Mouse (Mus musculus): ENCODE results near the gene Dpep2nb. TPM values are rescaled to one million over a fixed set of nuclear protein-coding genes. Genes with fewer than 3 reads are reported as not detected.
"Not testable (repeated sequence)": the region's sequence is repeated elsewhere in the genome, so short reads cannot be mapped to it uniquely, and the experiment has no call there.

Dpep2nb gene
- polyA plus RNA-seq, 1 experiment from 2014 or later, result not detected

GRCm38 (mm10) chr8:106039605-106040004 is 33.8 kb upstream of the Dpep2nb start:
- no peak for ATAC-seq (ENCODE audit: insufficient number of reproducible peaks, insufficient read depth, low FRiP score, low TSS enrichment, low read depth)
- Histone ChIP-seq H3K27ac (no peak overlapping the region), H3K4me1 (replicated peaks) (no peaks in the 10 kb centered on the region), H3K9me3 (no peaks in the 10 kb centered on the region), H3K36me3 (peaks cover 15% of the 10 kb centered on the region), H3K27me3 (no peaks in the 10 kb centered on the region), H3K9ac (replicated peaks) (no peak overlapping the region), H3K4me3 (replicated peaks) (no peak overlapping the region), H3K4me2 (no peak overlapping the region)
- WGBS, result 86% methylated on average over 4 of the region's 4 CpGs

GRCm38 (mm10) chr8:106038721-106039120 is 32.9 kb upstream of the Dpep2nb start:
- Histone ChIP-seq H3K4me1 (replicated peaks) (no peaks in the 10 kb centered on the region), H3K9ac (replicated peaks) (no peak overlapping the region), H3K4me2 (no peak overlapping the region), H3K9me3 (no peaks in the 10 kb centered on the region), H3K36me3 (peaks cover 13% of the 10 kb centered on the region), H3K27ac (no peak overlapping the region), H3K27me3 (no peaks in the 10 kb centered on the region), H3K4me3 (replicated peaks) (no peak overlapping the region)
- no peak for ATAC-seq (ENCODE audit: insufficient number of reproducible peaks, insufficient read depth, low FRiP score, low TSS enrichment, low read depth)
- WGBS, result 91% methylated on average over 10 of the region's 10 CpGs

- Histone ChIP-seq H3K27ac (no peak overlapping the region), H3K4me3 (replicated peaks) (no peak overlapping the region), H3K9me3 (no peaks in the 10 kb centered on the region), H3K27me3 (no peaks in the 10 kb centered on the region), H3K9ac (replicated peaks) (no peak overlapping the region), H3K4me2 (no peak overlapping the region), H3K36me3 (peaks cover 35% of the 10 kb centered on the region; the same call in 1 of the 2 replicates), H3K4me1 (replicated peaks) (no peaks in the 10 kb centered on the region)
- no peak for ATAC-seq (ENCODE audit: insufficient number of reproducible peaks, insufficient read depth, low FRiP score, low TSS enrichment, low read depth)
Observed at GRCm38 (mm10) chr8:106022483-106022882, 16.7 kb upstream of the Dpep2nb start.

DNA sequence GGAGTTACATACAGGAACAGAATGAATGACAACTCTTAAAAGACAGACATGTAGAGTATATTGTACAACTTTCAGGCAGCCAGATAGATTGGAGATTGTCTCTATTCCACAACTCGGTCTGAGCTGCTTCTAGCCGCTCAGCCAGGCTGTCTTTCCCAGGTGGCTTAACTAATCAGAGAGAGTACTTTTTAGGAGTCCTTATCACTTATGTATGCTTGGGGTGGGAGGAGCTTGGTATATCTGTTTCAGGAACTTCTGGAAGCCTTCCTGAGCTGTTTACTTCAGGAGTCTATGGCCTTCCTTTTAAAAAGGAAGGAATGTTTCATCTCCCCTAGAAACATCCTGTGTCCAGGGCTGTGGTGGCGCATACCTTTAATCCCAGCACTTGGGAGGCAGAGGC is 12.3 kb upstream of the Dpep2nb start:
- 92% methylated on average over 3 of the region's 3 CpGs for WGBS
- no peaks in the 10 kb centered on the region for H3K9me3 ChIP-seq
- ATAC-seq (ENCODE audit: insufficient number of reproducible peaks, insufficient read depth, low FRiP score, low TSS enrichment, low read depth), result no peak
- no peaks in the 10 kb centered on the region for H3K4me1 ChIP-seq (replicated peaks)
- no peaks in the 10 kb centered on the region for H3K27me3 ChIP-seq
- no peak overlapping the region for H3K4me3 ChIP-seq (replicated peaks)
- no peak overlapping the region for H3K9ac ChIP-seq (replicated peaks)
- H3K36me3 ChIP-seq, result peaks cover 28% of the 10 kb centered on the region
- H3K27ac ChIP-seq, result no peak overlapping the region
- no peak overlapping the region for H3K4me2 ChIP-seq

- Histone ChIP-seq H3K9ac (replicated peaks) (no peak overlapping the region), H3K27ac (no peak overlapping the region), H3K36me3 (peaks cover 28% of the 10 kb centered on the region), H3K4me2 (no peak overlapping the region), H3K9me3 (no peaks in the 10 kb centered on the region), H3K27me3 (no peaks in the 10 kb centered on the region), H3K4me3 (replicated peaks) (no peak overlapping the region), H3K4me1 (replicated peaks) (no peaks in the 10 kb centered on the region)
- 91% methylated on average over 7 of the region's 7 CpGs for WGBS
- ATAC-seq (ENCODE audit: insufficient number of reproducible peaks, insufficient read depth, low FRiP score, low TSS enrichment, low read depth), result no peak
Observed at GRCm38 (mm10) chr8:106017130-106017529, 11.4 kb upstream of the Dpep2nb start.

GRCm38 (mm10) chr8:106016284-106016683 is 10.5 kb upstream of the Dpep2nb start:
- no peak for ATAC-seq (ENCODE audit: insufficient number of reproducible peaks, insufficient read depth, low FRiP score, low TSS enrichment, low read depth)
- Histone ChIP-seq H3K9me3 (no peaks in the 10 kb centered on the region), H3K36me3 (peaks cover 28% of the 10 kb centered on the region), H3K9ac (replicated peaks) (no peak overlapping the region), H3K4me1 (replicated peaks) (peaks cover 3% of the 10 kb centered on the region), H3K4me2 (no peak overlapping the region), H3K27me3 (no peaks in the 10 kb centered on the region), H3K27ac (no peak overlapping the region), H3K4me3 (replicated peaks) (no peak overlapping the region)
- WGBS, result 92% methylated on average over 6 of the region's 6 CpGs

GRCm38 (mm10) chr8:106012203-106012602 is 6.4 kb upstream of the Dpep2nb start:
- not testable (repeated sequence) for H3K9me3 ChIP-seq; H3K9ac ChIP-seq (replicated peaks)

GRCm38 (mm10) chr8:106011643-106011986 is 5.8 kb upstream of the Dpep2nb start, which contains the start of gene Ddx28:
Ddx28 (minus strand) TSS chr8:106011882.
- Histone ChIP-seq H3K27ac (peak within 1 kb of the TSS; percentile 64), H3K9me3 (no peaks in the 10 kb centered on the region), H3K4me3 (replicated peaks) (peak within 1 kb of the TSS; percentile 93), H3K27me3 (no peaks in the 10 kb centered on the region), H3K4me2 (peak within 1 kb of the TSS; percentile 95), H3K36me3 (peaks cover 28% of the 10 kb centered on the region; the same call in 1 of the 2 replicates), H3K4me1 (replicated peaks) (peaks cover 14% of the 10 kb centered on the region), H3K9ac (replicated peaks) (peak within 1 kb of the TSS; percentile 93)
- 1% methylated on average over 6 of the region's 6 CpGs for whole genome bisulfite sequencing
- 0 out of 2 replicates have a peak, but pooled peaks have one; percentile 52 for ATAC-seq (ENCODE audit: insufficient number of reproducible peaks, insufficient read depth, low FRiP score, low TSS enrichment, low read depth)

More at GRCm38 (mm10) chr8:106012203-106012602, 6.4 kb upstream of the Dpep2nb start:
- Histone ChIP-seq H3K4me1 (replicated peaks) (peaks cover 14% of the 10 kb centered on the region), H3K4me3 (replicated peaks) (peak overlapping the region; percentile 93), H3K4me2 (peak overlapping the region; percentile 95), H3K36me3 (peaks cover 31% of the 10 kb centered on the region)
- ATAC-seq (ENCODE audit: insufficient number of reproducible peaks, insufficient read depth, low FRiP score, low TSS enrichment, low read depth); H3K27me3 ChIP-seq; H3K27ac ChIP-seq: not testable (repeated sequence)
- 83% methylated on average over 8 of the region's 8 CpGs for WGBS

GRCm38 (mm10) chr8:106010748-106011642 is 5.2 kb upstream of the Dpep2nb start:
- ATAC-seq (ENCODE audit: insufficient number of reproducible peaks, insufficient read depth, low FRiP score, low TSS enrichment, low read depth), result peak; percentile 91
- peak overlapping the region; percentile 95 for H3K4me2 ChIP-seq
- H3K9me3 ChIP-seq, result no peaks in the 10 kb centered on the region

GRCm38 (mm10) chr8:106007891-106008290 is 2.1 kb upstream of the Dpep2nb start:
- WGBS, result 70% methylated on average over 3 of the region's 3 CpGs
- not testable (repeated sequence) for H3K4me2 ChIP-seq; ATAC-seq (ENCODE audit: insufficient number of reproducible peaks, insufficient read depth, low FRiP score, low TSS enrichment, low read depth); H3K4me3 ChIP-seq (replicated peaks); H3K9me3 ChIP-seq; H3K27me3 ChIP-seq; H3K9ac ChIP-seq (replicated peaks); H3K27ac ChIP-seq
- H3K4me1 ChIP-seq (replicated peaks), result peaks cover 14% of the 10 kb centered on the region
- peaks cover 17% of the 10 kb centered on the region; the same call in 1 of the 2 replicates for H3K36me3 ChIP-seq

More at GRCm38 (mm10) chr8:106010748-106011642, 5.2 kb upstream of the Dpep2nb start:
- peak overlapping the region; percentile 93 for H3K9ac ChIP-seq (replicated peaks)
- peaks cover 14% of the 10 kb centered on the region for H3K4me1 ChIP-seq (replicated peaks)
- no peaks in the 10 kb centered on the region for H3K27me3 ChIP-seq
- 2% methylated on average over 74 of the region's 74 CpGs for WGBS
- peak overlapping the region; percentile 64 for H3K27ac ChIP-seq
- H3K4me3 ChIP-seq (replicated peaks), result peak overlapping the region; percentile 93
- H3K36me3 ChIP-seq, result peaks cover 23% of the 10 kb centered on the region; the same call in 1 of the 2 replicates

- peaks cover 17% of the 10 kb centered on the region; the same call in 1 of the 2 replicates for H3K36me3 ChIP-seq
- H3K4me3 ChIP-seq (replicated peaks), result no peak overlapping the region
- H3K4me2 ChIP-seq, result no peak overlapping the region
- H3K27ac ChIP-seq, result no peak overlapping the region
- H3K27me3 ChIP-seq, result no peaks in the 10 kb centered on the region
- H3K9me3 ChIP-seq, result no peaks in the 10 kb centered on the region
- H3K4me1 ChIP-seq (replicated peaks), result peaks cover 14% of the 10 kb centered on the region
- H3K9ac ChIP-seq (replicated peaks), result no peak overlapping the region
- 77% methylated on average over 3 of the region's 3 CpGs for WGBS
- no peak for ATAC-seq (ENCODE audit: insufficient number of reproducible peaks, insufficient read depth, low FRiP score, low TSS enrichment, low read depth)
Observed at GRCm38 (mm10) chr8:106007135-106007534, 1.4 kb upstream of the Dpep2nb start.
